Mouse (Mus musculus) frontal cortex, adult 2 months (tissue): ENCODE measurements around the gene Il4i1. TPM values are rescaled to one million over a fixed set of nuclear protein-coding genes. Genes with fewer than 3 reads are reported as not detected.

Experiments
- DNase-seq, 2 experiments: peaks; one replicate each; pipeline ENCODE4 v3.0.0; 2022; ENCODE audit warnings: low spot score in 1 of 2; ENCODE audit errors: extremely low spot score in 1 of 2
- polyA plus RNA-seq: library from polyadenylated mRNA; depleted of rRNA; stranded (reverse); fragments of >200 nt; gene quantifications from 2 replicates; pipeline ENCODE4 v1.2.3, GENCODE M21; 2012; rRNA removed

Gene Il4i1
- polyA plus RNA-seq = 1.3 and 2.2 TPM in 2 replicates

DNA sequence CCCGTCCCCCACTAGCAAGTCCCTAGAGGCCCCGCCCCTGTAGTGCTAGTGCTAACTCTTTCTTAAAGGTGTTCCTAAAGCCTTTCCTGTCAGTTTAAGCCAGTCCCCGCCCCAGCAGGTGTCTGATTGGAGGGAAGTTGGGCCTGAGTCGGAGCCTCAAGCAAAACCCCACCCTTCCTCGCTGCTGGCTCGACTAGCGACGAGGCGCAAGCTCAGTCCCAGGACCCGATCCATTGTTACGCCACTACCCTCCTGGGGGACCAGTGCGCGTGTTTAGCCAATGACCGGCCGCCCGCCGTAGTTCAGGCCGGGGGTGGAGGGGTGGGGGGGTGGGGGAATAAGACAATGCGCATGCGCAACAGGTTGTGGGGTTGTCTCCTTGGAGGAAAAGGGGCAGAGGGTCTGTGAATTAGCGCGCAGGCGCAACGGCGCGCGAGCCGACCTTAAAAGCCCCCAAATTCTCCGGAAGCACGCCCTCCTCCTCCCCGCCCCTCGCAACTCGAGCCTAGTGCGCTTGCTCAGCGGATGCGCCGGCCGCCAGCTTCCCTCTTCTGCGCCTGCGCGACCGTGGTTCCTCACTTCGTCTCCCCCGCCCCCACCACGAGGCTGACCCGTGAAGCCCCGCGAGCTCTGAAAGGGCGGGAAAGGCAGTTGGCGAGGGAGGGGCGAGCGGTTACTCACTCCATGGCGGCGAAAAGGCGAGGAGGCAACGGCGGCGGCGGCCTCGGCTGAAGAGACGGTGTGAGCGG is at the start of gene Il4i1, which contains the start of gene Nup62:
Gene Il4i1 (plus strand): TSS at position 667 of the 749 bp plus-strand sequence.
Gene Nup62 (plus strand): TSS at position 368 of the 749 bp plus-strand sequence.
- DNase-seq = peak; percentile 97 to 99

DNA sequence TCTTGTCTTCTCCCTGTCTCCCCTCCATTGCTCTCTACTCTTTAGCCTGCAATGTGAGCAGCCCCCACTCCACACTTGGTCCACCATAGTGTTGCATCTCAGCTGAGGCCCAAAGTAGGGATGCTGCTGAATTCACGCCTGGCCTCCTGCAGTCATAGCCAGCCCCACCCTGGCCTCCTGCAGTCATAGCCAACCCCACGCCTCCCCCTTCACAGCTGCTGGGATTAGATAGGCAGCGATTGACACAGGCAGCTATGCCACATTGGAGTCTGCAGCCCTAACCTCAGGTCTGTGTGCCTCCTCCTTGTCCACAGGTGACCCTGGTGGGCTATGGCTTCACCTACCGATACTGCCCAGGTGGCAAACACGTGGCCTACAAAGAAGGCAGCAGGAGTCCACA is 48.1 kb upstream of the Il4i1 start:
- DNase-seq = no peak

DNA sequence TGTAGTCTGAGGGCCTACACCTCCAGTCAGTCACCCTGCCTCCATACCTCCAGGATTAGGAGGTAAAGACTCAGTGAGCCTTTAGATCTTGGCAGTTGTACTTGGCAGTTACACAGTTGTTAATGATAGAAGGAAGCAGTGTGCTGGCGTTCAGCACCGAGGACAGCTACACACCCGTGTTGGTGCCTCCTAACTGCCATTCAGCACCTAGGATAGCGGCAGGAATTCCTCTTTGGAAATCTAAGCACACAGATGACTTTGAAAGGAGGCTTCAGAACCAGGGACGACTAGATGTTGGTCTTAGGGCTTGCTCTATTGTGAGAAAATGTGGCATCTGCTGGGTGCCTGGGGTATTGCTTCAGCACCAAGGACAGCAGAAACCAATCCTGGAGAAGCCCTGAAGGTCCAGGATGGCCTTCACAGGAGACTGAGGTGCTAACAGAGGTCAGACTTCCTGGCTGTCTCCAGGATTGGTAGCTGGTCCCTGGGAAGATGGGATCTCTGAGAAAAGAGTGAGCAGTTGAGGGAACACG is 46.1 kb upstream of the Il4i1 start:
- peak in 1 of 2 experiments; percentile 32 for DNase-seq

DNA sequence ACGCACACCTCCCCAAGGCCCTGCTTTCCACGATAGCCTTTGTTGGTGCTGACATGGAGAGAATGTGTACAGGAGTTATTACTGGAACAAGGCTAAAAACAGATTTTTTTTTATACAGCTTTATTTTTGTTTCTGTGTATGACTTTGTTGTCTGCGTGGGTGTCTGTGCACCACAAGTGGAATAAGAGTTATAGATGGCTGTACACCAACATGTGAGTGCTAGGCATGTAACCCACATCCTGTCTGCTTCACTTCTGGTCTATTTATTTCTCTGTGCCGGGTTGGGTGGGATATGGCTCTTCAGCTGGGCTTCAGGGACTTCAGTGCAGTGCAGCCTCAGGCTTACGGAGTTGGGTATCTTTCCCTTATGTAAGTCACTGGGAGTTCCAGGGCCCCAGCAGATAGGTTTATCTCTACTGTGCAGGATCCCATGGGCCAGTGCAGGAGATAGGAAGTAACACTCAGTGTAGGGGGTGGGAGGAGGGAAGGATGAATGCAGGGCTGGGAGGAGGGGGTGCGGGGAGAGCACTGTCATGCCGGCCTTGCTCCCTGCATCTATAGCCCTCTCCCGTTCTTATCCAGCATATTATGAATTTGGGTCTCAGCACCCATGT is 43.5 kb upstream of the Il4i1 start:
- DNase-seq = no peak

DNA sequence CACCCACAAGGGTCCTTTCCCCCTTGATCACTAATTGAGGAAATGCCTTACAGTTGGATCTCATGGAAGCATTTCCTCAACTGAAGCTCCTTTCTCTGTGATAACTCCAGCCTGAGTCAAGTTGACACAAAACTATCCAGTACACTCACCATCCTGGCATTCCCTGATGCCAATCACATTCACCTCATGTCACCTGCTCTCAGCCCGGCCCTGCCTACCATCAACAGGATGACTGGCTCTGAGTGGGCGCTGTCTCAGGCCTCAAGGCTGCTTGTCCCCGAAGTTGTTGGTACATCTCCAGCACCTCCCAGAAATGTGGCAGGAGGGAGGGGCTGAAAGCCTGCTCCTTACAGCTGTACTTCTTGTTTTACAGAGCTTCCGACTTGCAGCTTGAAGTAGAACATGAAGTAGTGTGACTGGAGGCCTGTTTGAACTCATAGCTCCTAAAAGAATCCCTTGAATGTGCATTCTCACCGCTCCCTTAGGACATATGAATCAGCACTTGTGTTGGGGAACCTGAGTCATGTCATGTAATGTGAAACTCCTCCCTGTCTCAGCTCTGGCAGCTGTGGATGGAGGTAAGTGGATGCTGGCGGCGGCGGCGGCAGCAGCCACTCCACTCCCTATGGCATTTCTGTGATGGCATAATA is 39.2 kb upstream of the Il4i1 start:
- no peak for DNase-seq

DNA sequence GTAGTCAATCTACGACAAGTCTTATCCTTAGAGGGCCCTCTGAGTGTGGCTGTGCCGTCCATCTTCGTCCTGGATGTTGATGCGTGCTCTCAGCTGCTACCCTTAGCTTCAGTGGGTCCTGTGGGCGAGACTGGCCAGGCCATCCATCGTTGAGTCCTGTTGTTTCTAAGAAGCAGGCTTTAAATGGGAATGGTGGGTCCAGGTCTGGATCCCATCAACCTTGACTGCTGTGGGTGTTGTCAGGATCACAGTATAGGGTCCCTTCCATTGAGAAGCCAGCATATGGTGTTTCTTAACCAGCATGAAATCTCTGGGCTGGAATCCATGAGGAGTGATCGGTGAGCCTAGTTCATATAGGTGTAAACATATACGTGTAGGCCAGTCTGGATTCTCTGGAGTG is 36.1 kb upstream of the Il4i1 start:
- no peak for DNase-seq

DNA sequence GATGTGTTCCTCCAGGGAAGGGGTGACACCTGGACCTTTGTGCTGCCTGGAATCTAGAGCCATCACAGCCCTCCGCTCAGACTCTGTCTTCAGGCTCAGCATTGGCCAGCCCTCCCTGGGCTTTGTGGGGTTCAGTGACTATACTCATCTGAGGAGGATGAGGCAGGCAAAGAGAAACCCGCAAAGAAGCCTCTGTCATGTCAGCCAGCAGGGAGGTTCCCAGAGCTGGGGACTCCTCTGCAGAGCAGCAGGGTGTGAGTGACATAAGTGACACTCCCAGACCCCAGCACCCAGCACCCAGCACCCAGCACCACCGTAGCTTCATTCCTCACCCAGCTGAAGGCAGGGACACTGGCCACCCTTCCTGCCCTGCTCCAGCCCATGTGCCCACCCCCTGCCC is 26.7 kb upstream of the Il4i1 start:
- DNase-seq = no peak

DNA sequence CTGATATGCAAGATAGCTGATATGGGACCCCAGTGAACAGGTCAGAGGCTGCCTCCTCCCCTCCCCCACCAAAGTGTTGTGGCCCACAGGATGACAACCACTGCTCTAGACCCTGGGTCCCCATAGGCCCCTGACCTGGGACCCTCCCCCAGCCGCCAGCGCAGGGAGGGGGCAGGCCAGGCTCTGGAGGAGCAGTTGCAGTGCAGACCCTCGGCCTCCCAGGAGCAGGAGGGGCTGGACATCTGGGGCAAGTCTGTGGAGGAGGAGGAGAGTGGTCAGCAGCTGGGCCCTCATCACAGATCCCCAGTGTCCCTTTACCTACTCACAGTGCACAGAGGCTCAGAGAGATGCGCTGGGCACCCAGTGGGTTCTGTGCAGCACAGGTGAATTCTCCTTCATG is 26.1 kb upstream of the Il4i1 start:
- DNase-seq = no peak

DNA sequence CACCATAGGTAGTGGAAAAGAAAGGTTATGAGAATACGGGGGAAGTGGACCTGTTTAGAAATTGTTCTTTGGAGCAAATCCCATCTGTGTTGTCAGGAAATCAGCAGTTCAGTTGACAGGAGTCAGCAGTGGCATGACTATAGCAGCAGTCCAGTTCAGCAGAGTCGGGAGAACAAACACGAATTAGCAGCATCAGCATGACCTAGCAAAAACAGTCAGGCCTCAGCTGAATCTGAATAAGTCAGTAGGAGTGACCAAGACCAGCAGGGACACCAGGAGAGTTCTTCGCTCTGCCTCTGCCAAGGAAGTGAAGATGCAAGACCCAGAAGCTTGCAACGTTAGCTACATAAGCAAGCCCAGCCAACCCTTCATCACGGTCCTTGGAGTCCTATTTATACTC is 23.4 kb upstream of the Il4i1 start:
- DNase-seq = no peak

DNA sequence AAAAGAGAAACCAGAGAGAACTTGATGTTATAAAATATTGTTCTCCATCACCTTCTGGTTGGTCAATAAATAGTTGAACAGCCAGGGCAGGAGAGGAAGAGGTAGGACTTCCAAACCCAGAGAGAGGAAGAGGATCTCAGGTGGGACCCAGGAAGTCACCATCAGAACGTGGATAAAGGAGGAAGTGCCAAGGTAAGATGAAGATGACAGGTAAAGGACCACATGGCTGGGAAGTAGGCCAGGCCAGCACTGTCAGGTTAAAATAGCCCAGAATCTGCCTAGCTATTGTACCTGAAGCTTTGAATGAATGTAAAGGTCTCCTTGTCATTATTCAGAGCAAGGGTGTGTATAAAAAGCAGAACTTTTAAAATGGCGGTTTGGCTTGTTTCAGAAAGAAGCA is 7.3 kb upstream of the Il4i1 start:
- no peak for DNase-seq

DNA sequence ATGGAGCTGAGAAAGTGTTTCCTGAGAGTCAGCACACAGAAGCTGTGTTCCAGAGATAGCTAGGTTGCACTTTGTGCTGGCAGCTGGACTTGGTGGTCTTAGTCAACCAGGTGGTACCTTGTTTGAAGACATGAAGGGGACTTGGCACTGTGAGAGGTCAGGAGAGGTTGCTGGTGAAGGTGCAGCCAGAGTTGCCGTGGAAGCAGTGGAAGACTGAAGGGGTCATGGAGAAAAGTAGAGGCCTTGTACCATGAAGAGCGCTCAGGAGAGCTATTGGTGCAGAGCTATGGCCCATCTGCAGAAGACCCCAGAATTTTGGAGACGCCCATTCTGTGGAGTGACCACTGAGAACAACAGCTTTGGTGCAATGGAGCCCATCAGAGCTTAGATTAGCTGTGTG is 6.7 kb upstream of the Il4i1 start:
- DNase-seq = no peak

DNA sequence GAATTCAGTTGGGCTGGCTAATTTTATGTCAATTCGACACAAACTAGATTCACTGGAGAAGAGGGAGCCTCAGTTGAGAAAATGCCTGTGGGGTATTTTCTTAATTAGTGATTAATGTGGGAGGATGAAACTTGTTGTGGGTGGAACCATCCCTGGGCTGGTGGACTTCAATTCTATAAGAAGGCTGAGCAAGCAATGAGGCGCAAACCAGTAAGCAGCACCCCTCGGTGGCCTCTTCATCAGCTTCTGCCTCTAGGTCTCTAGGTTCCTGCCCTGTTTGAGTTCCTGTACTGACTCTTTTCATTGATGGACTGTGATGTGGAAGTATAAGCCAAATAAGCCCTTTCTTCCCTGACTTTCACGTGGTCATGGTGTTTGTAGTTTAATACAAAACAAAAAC is 5.8 kb upstream of the Il4i1 start:
- DNase-seq = no peak

DNA sequence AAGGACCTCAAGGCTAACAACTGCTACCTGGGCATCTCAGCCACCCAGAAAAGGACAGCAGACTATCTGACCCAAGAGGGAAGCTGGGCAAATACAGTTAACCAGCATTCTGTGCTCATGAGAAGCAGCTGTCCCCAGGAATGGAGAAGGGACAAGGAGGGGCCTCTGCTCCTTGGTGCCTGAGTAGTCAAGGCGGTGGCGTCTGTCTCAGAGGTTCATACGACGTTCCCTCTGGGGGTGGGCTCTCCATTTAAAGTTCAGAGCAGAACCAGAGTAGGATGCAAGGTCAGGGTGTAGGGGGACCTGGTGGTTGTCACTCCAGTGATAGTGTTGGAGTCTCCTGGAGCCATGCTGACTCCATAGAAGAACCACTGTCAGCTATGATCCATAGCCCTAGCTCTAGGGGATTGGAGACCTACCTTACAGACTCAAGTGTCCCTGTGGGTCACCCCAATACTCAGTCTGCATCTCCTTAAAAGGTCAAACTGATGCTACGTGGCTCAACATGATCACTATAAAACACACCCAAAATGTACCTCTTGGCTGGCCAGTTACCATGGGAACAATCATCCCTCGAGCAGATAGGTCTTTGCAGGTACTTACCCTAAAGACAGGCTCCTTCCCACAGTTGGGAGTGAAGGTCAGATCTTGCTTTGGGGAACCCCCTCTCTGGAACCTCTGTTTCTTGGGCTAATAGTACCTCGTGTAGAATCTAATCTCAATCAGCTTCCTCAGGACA is 5.2 kb upstream of the Il4i1 start:
- DNase-seq = no peak

DNA sequence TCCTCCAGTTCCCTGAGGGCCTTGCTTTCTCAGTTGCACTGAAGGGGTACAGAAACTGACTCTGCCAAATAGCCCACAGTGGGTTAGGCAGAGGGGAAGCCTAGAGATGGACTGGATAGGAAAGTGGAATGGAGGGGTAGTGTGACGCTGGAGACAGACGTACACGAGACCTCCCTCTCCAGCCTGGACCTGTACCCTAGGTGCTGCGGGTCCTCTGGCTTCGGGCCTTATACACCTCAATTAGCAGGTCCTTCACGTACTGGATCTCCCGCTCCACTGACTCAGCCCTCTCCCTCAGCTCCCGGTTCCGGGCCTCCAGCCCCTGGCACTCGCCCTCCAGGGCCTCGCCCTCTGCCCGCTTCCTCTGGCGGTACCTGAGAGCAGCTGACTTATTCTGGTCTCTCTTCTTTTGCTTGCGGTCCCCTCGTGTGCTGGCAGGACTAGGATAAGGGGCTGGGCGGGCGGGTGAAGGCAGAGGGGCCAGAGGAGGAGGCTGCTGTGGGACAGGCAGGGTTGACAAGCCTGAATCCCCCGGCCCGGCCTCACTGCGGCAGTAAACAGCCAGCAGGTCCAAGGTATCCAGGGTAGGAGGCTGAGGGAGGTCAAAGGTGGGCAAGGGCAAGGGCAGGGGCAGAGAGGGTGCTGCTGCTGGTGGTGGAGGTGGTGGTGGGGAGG is 3.4 kb upstream of the Il4i1 start:
- DNase-seq = no peak

DNA sequence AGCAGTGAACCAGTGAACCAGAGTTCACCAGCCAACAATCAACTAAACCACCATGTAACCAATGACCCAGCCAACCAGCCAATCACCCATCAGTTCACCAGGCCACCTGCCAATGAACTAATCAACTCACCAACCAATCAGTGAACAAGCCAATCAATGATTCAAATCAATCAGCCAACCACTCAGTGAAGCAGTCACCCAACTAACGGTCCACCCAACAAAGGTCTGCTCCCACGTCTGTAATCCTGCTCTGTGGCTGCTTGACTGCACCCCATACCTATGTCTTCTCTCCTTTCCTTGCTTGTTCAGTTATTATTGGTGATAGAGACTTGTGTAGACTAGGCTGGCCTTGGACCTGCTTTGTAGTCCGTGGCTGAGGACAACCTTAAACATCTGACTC is 2.2 kb upstream of the Il4i1 start:
- DNase-seq = no peak

DNA sequence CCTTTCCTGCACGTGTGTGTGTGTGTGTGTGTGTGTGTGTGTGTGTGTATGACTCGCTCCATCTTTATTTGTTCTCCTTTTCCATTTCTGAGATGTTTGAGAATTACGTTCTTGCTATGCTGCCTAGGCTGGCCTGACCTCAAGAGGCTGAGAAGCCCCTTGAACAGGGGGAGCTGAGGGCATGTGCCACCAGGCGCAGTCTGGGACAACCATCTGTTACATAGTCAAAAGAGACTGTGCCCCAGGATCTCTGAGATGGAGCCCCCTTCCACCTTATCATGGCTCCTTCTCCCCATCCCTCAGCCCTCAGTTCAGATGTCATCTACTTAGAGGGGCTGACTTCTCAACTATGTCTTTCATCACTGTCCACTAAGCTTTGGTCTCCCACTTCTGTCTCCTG is 1.8 kb upstream of the Il4i1 start:
- no peak for DNase-seq

DNA sequence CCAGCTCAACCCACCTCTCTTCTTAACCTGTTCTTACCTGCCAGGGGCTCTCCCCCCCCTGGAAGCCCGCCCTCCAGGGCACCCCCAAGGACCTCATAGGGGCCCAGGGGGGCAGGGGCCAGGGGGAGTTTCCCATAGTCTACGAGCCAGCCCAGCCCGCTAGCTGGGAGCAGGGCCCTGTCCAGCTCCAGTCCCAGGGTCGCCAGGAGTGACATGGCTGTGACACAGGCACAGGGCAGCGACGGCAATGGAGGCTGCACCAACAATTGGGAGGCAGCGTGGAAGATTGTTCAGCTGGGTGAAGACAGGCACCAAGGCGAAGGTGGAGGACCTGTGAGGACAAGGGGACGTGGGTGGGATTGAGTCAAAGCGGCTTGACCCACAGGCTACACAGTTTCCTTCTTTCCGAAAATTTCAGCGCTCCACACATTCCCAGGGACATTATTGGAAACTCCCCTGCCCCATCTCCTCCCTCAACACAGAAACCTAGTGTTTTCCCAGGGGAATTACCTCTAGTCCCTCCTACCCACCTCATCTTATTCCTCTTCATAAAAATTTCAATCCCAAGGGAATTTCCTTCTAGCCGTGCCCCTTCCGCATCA is 1.1 kb upstream of the Il4i1 start:
- DNase-seq = no peak

DNA sequence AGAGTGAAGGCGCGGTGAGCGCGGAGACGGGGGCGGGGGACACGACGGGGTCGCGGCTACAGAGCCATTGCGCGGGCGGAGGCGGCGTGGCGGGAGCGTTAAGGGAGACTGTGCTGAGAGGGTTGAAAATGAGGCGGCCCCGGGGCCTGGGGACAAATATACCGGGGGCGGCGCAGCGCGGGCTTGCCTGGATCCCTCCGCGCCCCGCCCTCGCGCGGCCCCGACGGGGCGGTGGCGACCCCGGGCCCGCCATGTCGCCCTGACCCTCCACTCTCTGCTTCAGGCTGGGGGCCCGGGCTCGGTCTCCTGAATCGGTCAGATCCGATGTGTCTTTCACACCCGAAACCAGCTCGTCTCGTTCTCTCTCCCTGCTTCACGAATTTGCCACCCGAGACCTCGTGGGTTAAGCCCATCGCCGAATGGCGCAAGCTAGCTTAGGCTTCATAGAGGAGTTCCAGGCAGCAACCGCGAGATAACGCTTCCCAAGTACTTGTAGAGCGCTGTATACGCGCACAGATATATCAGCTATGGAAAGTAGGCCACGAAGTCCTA is 359 bp downstream of the Il4i1 start, which contains the start of gene Atf5:
Gene Atf5 (minus strand): TSS at position 189 of the 552 bp plus-strand sequence.
- DNase-seq = peak in 1 of 2 experiments; percentile 48

DNA sequence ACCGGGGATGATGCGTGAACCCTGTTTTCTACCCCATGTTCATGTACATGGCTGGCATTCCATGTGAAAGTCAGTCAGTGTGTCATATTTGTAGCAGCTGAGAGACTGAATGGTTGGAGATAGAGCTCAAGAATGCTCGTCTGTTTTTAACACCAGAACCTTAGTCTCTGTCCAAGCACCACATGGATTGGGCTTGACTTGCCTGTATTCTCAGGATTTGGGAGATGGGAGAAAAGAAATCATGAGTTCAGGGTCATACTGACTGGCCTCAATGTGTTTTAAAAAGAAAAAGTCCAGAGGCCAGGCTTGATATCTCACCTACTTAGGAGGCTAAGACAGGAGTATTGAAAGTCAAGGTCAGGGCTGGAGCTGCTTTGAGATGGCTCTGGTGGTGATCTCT is 1.3 kb downstream of the Il4i1 start:
- no peak for DNase-seq

DNA sequence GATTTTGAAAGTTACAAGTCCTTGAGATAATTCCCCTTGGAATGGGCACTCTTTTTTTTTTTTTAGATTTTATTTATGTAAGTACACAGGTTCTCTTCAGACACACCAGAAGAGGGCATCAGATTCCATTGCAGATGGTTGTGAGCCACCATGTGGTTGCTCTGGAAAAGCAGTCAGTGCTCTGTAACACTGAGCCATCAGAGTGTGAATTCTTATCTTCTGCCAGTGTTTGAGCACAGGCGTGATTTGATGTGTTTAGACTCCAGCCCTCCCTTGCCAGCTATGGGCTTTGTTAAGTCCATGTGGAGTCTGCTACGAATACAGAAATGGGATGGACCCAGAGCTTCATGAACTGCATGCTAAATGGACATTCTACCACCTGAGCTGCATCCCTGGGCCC is 2.0 kb downstream of the Il4i1 start:
- DNase-seq = peak in 1 of 2 experiments; percentile 45
